Mouse (Mus musculus) embryonic facial prominence, embryonic 12.5 days (tissue): ENCODE results near the gene Apoh. TPM values are rescaled to one million over a fixed set of nuclear protein-coding genes. Genes with fewer than 3 reads are reported as not detected.

Source experiments
- ATAC-seq: fragments of 200-750 bp; cut with Nextera tagmentation; 2 replicates; pipeline ENCODE4 v1.8.0; 2017; ENCODE audit not compliant: insufficient number of reproducible peaks, insufficient read depth, low FRiP score, low TSS enrichment
- H3K27ac ChIP-seq: fragments of 300-500 bp; sonication (generic); 2 replicates; pipeline ENCODE4 v1.5.1; 2016; ENCODE audit warnings: mild to moderate bottlenecking
- H3K27me3 ChIP-seq: fragments of 300-500 bp; sonication (generic); 2 replicates; pipeline ENCODE4 v1.6.1; 2016; ENCODE audit warnings: mild to moderate bottlenecking, moderate library complexity
- H3K36me3 ChIP-seq: fragments of 300-500 bp; sonication (generic); 2 replicates; pipeline ENCODE4 v1.6.1; 2016; ENCODE audit warnings: mild to moderate bottlenecking
- H3K4me1 ChIP-seq: fragments of 300-500 bp; sonication (generic); 2 replicates; pipeline ENCODE4 v1.6.1; 2016
- H3K4me2 ChIP-seq: fragments of 300-500 bp; sonication (generic); replicated peaks from 2 replicates; pipeline ENCODE4 v1.6.1; 2016; ENCODE audit warnings: mild to moderate bottlenecking, moderate library complexity
- H3K4me3 ChIP-seq: fragments of 300-500 bp; sonication (generic); 2 replicates; pipeline ENCODE4 v1.5.1; 2016; ENCODE audit warnings: mild to moderate bottlenecking
- H3K9ac ChIP-seq: fragments of 300-500 bp; sonication (generic); 2 replicates; pipeline ENCODE4 v1.6.1; 2016; ENCODE audit warnings: mild to moderate bottlenecking, moderate library complexity
- H3K9me3 ChIP-seq: fragments of 300-500 bp; sonication (generic); 2 replicates; pipeline ENCODE4 v1.6.1; 2016; ENCODE audit warnings: mild to moderate bottlenecking, moderate library complexity
- WGBS: fragments of 180-500 bp; shearing (Covaris S2); methylation state at CpG from one replicate; pipeline ENCODE4 v1.1.7; 2016; 5-methylcytosine and 5-hydroxymethylcytosine counted together
- polyA plus RNA-seq: library from polyadenylated mRNA; unstranded; fragments of >200 nt; fragmentation: Nextera tagmentation; extraction: Ambion mirVana; gene quantifications from 2 replicates; pipeline ENCODE4 v1.2.1, GENCODE M21; 2016

Apoh gene
- polyA plus RNA-seq, 1 experiment from 2014 or later: 0.46 TPM

DNA sequence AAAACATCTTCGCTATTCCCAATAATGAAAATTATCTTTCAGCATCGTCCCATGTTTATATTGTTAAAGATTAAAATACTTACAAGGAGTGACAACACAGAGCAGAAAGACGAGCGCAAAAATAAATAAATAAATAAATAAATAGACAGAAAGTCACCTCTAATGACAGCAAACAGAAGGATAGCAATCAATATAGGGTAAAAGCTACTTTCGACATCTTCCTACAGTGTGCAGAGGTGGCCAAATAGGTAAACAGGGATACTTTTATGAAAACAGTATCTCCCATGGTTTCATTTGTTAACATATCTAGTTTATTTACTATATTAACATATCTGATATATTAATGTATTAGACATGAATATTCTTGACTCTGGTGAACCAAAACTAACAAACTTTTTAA is 34.9 kb upstream of the Apoh start:
- Histone ChIP-seq H3K36me3 (no peaks in the 10 kb centered on the region), H3K27ac (no peak overlapping the region), H3K4me1 (peaks cover 6% of the 10 kb centered on the region; the same call in 1 of the 2 replicates), H3K27me3 (no peaks in the 10 kb centered on the region), H3K4me2 (no peak overlapping the region), H3K9ac (no peak overlapping the region), H3K4me3 (no peak overlapping the region), H3K9me3 (no peaks in the 10 kb centered on the region)
- no peak for ATAC-seq
- WGBS: 92% methylated on average over 5 of the region's 5 CpGs

DNA sequence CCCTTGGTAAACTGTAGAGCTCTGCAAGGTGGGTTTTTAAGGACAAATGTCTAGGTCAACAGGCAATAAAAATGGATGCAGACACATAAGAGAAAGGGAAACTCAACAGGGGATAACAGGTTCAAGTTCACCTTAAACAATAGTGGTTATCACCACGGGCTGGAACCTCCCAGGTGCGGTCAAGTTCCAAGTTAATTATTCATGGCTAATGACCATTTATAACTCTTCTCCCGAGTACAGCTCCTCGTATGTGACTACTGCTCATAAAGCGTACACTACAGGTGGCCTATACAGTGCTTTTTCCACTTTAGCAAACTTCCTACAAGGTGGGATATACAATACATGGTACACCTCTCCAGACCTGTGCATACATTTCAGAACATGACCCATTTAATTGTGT is 33.4 kb upstream of the Apoh start:
- no peak overlapping the region for H3K9ac ChIP-seq
- H3K4me2 ChIP-seq: no peak overlapping the region
- ATAC-seq: no peak
- no peaks in the 10 kb centered on the region for H3K27me3 ChIP-seq
- H3K4me3 ChIP-seq: no peak overlapping the region
- WGBS: 92% methylated on average over 5 of the region's 5 CpGs
- no peaks in the 10 kb centered on the region for H3K9me3 ChIP-seq
- H3K4me1 ChIP-seq: peaks cover 9% of the 10 kb centered on the region; the same call in 1 of the 2 replicates
- H3K27ac ChIP-seq: no peak overlapping the region
- H3K36me3 ChIP-seq: no peaks in the 10 kb centered on the region

DNA sequence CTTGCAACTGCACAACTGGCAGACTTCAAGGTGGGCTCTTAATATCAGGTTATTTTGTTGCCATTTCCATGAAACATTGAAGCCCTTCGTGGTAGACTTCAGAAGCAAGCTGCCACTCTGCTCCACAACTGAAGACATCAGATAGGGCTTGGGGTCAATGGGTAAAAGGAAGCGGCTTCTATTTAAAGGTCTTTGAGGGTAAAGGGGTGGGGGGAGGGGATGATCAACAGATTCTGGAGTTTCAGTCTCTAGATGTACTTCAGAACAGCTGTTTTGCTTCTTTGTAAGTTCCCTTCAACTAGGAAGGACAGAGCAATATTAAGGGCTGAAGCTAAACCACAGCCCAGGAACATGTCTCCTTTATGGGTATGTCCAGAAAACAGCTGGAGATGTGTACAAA is 31.2 kb upstream of the Apoh start:
- Histone ChIP-seq H3K27ac (no peak overlapping the region), H3K4me1 (peaks cover 9% of the 10 kb centered on the region; the same call in 1 of the 2 replicates), H3K4me3 (no peak overlapping the region), H3K27me3 (no peaks in the 10 kb centered on the region), H3K9me3 (no peaks in the 10 kb centered on the region), H3K36me3 (no peaks in the 10 kb centered on the region), H3K4me2 (no peak overlapping the region), H3K9ac (no peak overlapping the region)
- no peak for ATAC-seq
- WGBS: 60% methylated on average over 2 of the region's 2 CpGs

DNA sequence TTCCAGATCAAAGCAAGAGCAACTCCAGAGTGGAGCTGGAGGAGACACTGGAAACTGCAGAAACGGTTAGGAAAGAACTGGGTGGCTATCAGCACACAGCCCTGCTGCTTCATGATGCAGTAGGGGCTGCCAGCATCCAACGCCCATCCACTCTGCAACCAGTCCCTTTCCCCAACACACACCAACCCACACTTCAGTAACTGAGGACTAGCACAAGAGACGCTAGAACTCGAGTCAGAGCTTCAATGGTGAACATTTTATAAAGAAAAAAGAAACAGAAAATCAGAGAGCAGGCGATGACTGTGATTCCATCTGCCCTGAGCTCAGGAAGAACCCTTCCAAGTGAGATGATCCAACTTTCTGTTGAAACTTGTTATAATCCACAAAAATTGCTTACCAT is 30.6 kb upstream of the Apoh start:
- no peak overlapping the region for H3K9ac ChIP-seq
- H3K4me1 ChIP-seq: peaks cover 9% of the 10 kb centered on the region; the same call in 1 of the 2 replicates
- no peak for ATAC-seq
- H3K4me2 ChIP-seq: no peak overlapping the region
- no peaks in the 10 kb centered on the region for H3K9me3 ChIP-seq
- no peaks in the 10 kb centered on the region for H3K36me3 ChIP-seq
- no peak overlapping the region for H3K27ac ChIP-seq
- 80% methylated on average over 5 of the region's 5 CpGs for WGBS
- H3K4me3 ChIP-seq: no peak overlapping the region
- no peaks in the 10 kb centered on the region for H3K27me3 ChIP-seq

DNA sequence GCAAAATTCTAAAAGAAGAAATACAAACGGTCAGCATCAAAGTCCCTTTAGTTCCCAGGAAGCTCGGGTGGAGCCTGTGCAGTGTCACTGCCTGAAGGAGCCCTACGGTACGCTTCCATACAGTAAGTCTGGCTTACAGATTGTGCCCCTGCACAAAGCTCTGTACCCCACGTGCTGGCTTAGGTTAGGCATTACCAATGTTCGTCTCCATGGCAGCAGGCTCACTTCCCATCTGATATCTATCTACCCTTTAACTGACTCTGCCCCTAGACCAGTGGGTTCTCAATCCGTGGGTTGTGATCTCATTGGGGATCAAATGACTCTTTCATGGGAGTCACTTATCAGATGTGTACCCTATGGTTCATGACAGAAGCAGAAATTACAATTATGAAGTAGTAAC is 27.4 kb upstream of the Apoh start:
- no peak overlapping the region for H3K27ac ChIP-seq
- no peak overlapping the region for H3K4me3 ChIP-seq
- ATAC-seq: no peak
- no peaks in the 10 kb centered on the region for H3K36me3 ChIP-seq
- 72% methylated on average over 7 of the region's 7 CpGs for WGBS
- H3K4me1 ChIP-seq: peaks cover 14% of the 10 kb centered on the region; the same call in 1 of the 2 replicates
- no peaks in the 10 kb centered on the region for H3K9me3 ChIP-seq
- H3K27me3 ChIP-seq: no peaks in the 10 kb centered on the region
- no peak overlapping the region for H3K9ac ChIP-seq
- no peak overlapping the region for H3K4me2 ChIP-seq

DNA sequence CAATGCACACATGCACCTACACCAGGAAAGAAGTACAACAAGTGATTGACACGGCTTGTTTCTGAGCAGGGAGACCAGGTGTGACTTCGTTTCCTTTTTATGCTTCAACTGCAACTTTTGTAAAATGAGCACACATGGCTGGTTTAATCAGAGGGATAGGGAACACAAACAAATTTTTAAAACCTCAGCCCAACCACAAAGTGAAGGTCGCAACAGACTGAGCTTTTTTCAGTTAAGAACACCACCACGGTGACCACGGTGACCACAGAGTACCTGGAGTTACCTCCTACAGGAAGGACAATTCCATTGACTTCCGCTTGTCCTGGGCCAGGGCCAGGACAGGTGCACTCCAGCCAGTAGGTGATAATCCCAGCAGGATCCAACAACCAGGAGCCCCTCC is 25.3 kb upstream of the Apoh start:
- ATAC-seq: no peak
- WGBS: 79% methylated on average over 6 of the region's 6 CpGs
- Histone ChIP-seq H3K4me3 (no peak overlapping the region), H3K9ac (no peak overlapping the region), H3K36me3 (no peaks in the 10 kb centered on the region), H3K4me1 (peaks cover 10% of the 10 kb centered on the region; the same call in 1 of the 2 replicates), H3K27me3 (no peaks in the 10 kb centered on the region), H3K9me3 (no peaks in the 10 kb centered on the region), H3K27ac (no peak overlapping the region), H3K4me2 (no peak overlapping the region)

DNA sequence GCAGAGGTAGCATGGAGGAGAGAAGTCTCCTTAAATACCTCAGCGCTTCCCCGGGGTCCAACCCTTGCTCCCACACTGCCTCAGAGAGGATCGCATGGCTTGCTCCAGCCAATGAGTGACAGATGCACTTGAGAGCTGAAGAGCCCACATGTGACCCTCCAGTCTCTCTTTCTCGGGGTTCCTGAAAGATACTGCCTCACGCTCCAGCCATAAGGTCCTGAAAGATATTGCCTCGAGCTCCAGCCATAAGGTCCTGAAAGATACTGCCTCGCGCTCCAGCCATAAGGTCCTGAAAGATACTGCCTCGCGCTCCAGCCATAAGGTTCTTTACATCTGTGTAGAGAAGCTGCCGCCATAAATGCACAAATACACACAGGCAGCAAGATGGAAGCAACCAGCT is 24.0 kb upstream of the Apoh start:
- no peaks in the 10 kb centered on the region for H3K27me3 ChIP-seq
- no peak overlapping the region for H3K9ac ChIP-seq
- ATAC-seq: no peak
- no peak overlapping the region for H3K27ac ChIP-seq
- no peaks in the 10 kb centered on the region for H3K9me3 ChIP-seq
- H3K36me3 ChIP-seq: no peaks in the 10 kb centered on the region
- H3K4me1 ChIP-seq: peaks cover 10% of the 10 kb centered on the region; the same call in 1 of the 2 replicates
- no peak overlapping the region for H3K4me3 ChIP-seq
- no peak overlapping the region for H3K4me2 ChIP-seq
- WGBS: 84% methylated on average over 11 of the region's 11 CpGs

DNA sequence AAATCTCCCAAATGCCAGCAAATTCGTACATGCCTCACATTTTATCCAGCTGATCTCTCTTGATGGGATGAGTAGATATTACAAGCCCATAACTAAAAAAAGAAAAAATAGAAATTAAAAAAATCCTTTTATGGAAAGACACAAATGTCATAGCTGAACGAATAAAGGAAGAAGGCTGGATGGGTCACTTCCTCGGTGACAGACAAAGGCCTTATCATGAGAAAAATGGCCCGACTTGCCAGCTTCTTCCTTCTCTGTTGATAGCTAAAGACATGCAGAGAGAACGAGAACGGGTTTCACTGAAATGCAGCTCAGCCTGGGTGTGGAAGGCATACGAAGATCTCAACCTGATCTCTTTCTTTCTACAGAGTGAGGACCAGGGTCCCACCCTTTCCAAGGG is 22.6 kb upstream of the Apoh start:
- Histone ChIP-seq H3K27me3 (no peaks in the 10 kb centered on the region), H3K9me3 (no peaks in the 10 kb centered on the region), H3K27ac (no peak overlapping the region), H3K36me3 (no peaks in the 10 kb centered on the region), H3K4me1 (peaks cover 4% of the 10 kb centered on the region; the same call in 1 of the 2 replicates), H3K4me2 (no peak overlapping the region), H3K4me3 (no peak overlapping the region), H3K9ac (no peak overlapping the region)
- WGBS: 84% methylated on average over 7 of the region's 7 CpGs
- ATAC-seq: no peak

DNA sequence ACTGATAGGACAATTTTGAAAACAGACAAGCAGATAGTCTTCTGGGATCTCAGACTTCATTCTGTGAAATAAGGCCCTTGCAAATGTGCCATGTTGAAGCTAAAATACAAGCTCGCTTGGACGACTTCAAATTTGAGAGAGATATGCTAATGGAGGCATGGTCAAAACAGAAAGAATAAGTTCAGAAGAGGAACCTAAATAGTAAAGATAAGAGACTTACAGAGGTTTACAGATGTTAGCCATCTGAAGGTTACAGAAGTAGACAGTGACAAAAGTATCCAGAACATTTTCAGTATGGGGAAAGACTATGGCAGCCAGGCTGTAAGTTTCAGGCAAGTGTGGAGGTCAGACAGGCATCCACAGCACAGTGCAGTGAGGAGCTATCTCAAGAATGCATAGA is 21.0 kb upstream of the Apoh start:
- 87% methylated on average over 2 of the region's 2 CpGs for WGBS
- Histone ChIP-seq H3K4me2 (no peak overlapping the region), H3K4me1 (peaks cover 7% of the 10 kb centered on the region; the same call in 1 of the 2 replicates), H3K27me3 (no peaks in the 10 kb centered on the region), H3K36me3 (no peaks in the 10 kb centered on the region), H3K9me3 (no peaks in the 10 kb centered on the region), H3K27ac (no peak overlapping the region), H3K9ac (no peak overlapping the region), H3K4me3 (no peak overlapping the region)
- no peak for ATAC-seq

DNA sequence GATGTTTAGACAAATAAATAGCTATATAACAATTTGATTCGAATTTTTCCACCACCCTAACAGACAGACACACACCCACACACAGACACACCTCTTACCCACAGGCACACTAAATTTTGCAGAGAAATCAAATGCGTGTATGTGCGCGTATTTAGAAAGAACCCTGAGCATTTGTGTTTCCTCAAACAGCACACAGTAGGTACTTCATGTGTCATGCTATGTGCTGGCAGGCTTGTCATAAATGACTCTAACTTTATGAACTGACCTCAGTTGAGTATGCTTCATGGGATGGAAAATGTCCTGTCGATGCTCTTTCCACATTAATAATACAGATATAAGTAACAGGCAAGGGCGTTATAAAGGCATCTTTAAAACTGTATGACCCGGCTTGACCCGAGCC is 17.2 kb upstream of the Apoh start:
- 69% methylated on average over 8 of the region's 8 CpGs for WGBS
- no peaks in the 10 kb centered on the region for H3K36me3 ChIP-seq
- ATAC-seq: no peak

DNA sequence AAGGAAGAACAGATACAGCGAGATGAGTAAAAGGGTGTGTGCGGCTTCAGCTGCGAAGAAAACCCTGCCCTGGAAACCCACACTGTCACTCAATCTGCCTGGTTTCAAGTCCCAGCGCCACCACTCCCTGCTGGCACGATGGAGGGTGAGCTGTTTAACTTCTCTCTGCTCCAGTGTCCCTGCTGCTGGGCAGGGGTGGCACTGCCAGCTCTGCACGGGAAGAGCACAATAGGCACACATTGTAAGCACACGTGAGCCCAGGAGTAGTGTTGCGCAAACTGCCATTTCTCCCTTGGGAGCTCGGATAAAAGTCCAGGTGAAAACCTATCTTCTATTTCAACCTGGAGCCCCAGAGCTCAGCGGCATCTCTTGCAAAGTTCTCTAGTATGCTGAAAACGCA is 12.3 kb upstream of the Apoh start:
- 82% methylated on average over 11 of the region's 11 CpGs for WGBS
- Histone ChIP-seq H3K4me2 (no peak overlapping the region), H3K4me1 (peaks cover 11% of the 10 kb centered on the region; the same call in 1 of the 2 replicates), H3K36me3 (no peaks in the 10 kb centered on the region), H3K9ac (no peak overlapping the region), H3K27me3 (no peaks in the 10 kb centered on the region), H3K9me3 (no peaks in the 10 kb centered on the region), H3K4me3 (no peak overlapping the region), H3K27ac (no peak overlapping the region)
- no peak for ATAC-seq

More for the DNA sequence above, 17.2 kb upstream of the Apoh start:
- Histone ChIP-seq H3K9me3 (no peaks in the 10 kb centered on the region), H3K4me3 (no peak overlapping the region), H3K4me1 (peaks cover 3% of the 10 kb centered on the region; the same call in 1 of the 2 replicates), H3K4me2 (no peak overlapping the region), H3K9ac (no peak overlapping the region), H3K27me3 (no peaks in the 10 kb centered on the region), H3K27ac (no peak overlapping the region)

DNA sequence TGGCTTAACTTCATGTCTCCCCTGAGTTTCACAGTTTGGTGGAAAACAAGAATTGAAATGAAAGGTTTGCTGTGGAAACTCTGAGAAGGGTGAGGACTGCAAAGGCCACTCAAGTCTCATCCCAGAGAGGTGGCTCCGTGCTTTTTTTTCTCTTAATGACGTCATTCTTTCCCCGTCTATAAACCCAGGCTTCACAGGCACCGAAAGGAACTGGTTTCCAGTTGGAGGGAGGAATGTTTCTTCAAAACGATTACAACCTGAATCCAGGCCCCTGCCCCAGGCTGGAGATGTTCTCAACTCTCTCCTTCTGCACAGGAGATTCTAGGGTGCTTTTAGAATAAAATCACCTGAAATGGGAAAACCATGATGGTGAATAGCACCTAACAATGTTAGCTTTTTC is 10.1 kb upstream of the Apoh start:
- H3K36me3 ChIP-seq: no peaks in the 10 kb centered on the region
- 54% methylated on average over 5 of the region's 5 CpGs for WGBS
- H3K9me3 ChIP-seq: no peaks in the 10 kb centered on the region
- no peak overlapping the region for H3K27ac ChIP-seq
- no peaks in the 10 kb centered on the region for H3K27me3 ChIP-seq
- no peak for ATAC-seq
- no peak overlapping the region for H3K4me3 ChIP-seq
- peaks cover 9% of the 10 kb centered on the region; the same call in 1 of the 2 replicates for H3K4me1 ChIP-seq
- H3K9ac ChIP-seq: no peak overlapping the region
- no peak overlapping the region for H3K4me2 ChIP-seq
